In the genomic region with DNA sequence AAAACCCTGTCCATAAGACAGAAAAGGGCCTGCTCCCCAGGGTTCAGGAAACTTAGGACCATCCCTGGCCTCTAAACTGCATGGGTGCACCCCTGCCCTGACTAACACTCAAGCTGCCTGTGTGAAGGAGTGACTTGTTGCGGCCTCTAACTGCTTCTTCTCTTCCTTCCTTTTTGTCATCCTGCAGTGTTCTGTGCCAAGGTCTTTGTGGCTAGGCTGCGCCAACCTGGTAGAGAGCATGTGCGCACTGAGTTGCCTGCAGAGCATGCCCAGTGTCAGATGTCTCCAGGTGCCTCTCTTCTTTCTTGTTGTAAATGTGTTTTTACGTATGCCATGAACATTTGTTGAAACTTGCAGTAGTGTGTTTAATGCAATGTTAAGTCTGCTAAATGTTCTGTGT, we compare ENCODE assay signal across 10 mouse cellular contexts. TPM values are rescaled to one million over a fixed set of nuclear protein-coding genes. Genes with fewer than 3 reads are reported as not detected.
A peak's percentile ranks its signal among the peaks of the same experiment; 100 is the strongest.
DNase-seq lines count a peak whose midpoint lies in the region; ATAC-seq and TF ChIP-seq lines count a peak whose summit lies in the region.
"Had no signal": no experiment of that assay in that cellular context is flagged by ENCODE, and none has a peak within 500 bp of the region (broad histone marks: within the 10 kb centered on the region; RNA-seq: fewer than 3 reads in every experiment).

No protein-coding gene starts in this region.

- peak overlapping the region; percentile 1; the same call in 1 of the 2 replicates for H3K27ac ChIP-seq in limb, embryonic 12.5 days
- H3K27ac ChIP-seq in limb, embryonic 10.5 days = no peak overlapping the region
- peak overlapping the region; percentile 78 for H3K27ac ChIP-seq in thymus, adult 2 months (ENCODE audit: control insufficient read depth, insufficient read depth, low read length)
- H3K27ac ChIP-seq: kidney, embryonic 15.5 days; neural tube, embryonic 12.5 days had no signal

- peaks cover 26% of the 10 kb centered on the region for H3K4me1 ChIP-seq in limb, embryonic 12.5 days (replicated peaks)
- peaks cover 7% of the 10 kb centered on the region; the same call in 1 of the 2 replicates for H3K4me1 ChIP-seq in limb, embryonic 10.5 days
- peaks cover 16% of the 10 kb centered on the region for H3K4me1 ChIP-seq in thymus, adult 2 months (replicated peaks; ENCODE audit: control insufficient read depth, insufficient read depth, low read length)
- peaks cover 28% of the 10 kb centered on the region for H3K4me1 ChIP-seq in lung, adult 2 months (ENCODE audit: control insufficient read depth, insufficient read depth, low read length)

- ATAC-seq in limb, embryonic 12.5 days (ENCODE audit: insufficient number of reproducible peaks, insufficient read depth, low FRiP score, low TSS enrichment, low read depth) = no peak

- H3K4me2 ChIP-seq in limb, embryonic 12.5 days = no peak overlapping the region
- H3K4me2 ChIP-seq: kidney, embryonic 15.5 days; neural tube, embryonic 12.5 days had no signal

- TF ChIP-seq CTCF in thymus, adult 2 months (IDR thresholded peaks at IDR 0.05; ENCODE audit: borderline replicate concordance, control insufficient read depth, extremely low read depth, insufficient read depth, low read length, poor library complexity) = no peak
- TF ChIP-seq CTCF in lung, adult 2 months (IDR thresholded peaks at IDR 0.05; ENCODE audit: insufficient read depth, low read length) = no peak

- no peaks in the 10 kb centered on the region for H3K36me3 ChIP-seq in limb, embryonic 12.5 days
- no peaks in the 10 kb centered on the region for H3K36me3 ChIP-seq in limb, embryonic 10.5 days
- no peaks in the 10 kb centered on the region for H3K36me3 ChIP-seq in thymus, adult 2 months (ENCODE audit: control insufficient read depth, insufficient read depth, low read length)
- H3K36me3 ChIP-seq: kidney, embryonic 15.5 days; neural tube, embryonic 12.5 days had no signal

- no peaks in the 10 kb centered on the region for H3K27me3 ChIP-seq in limb, embryonic 12.5 days
- no peaks in the 10 kb centered on the region for H3K27me3 ChIP-seq in limb, embryonic 10.5 days (ENCODE audit: low read depth, poor library complexity, severe bottlenecking)
- no peaks in the 10 kb centered on the region for H3K27me3 ChIP-seq in thymus, adult 2 months (ENCODE audit: control insufficient read depth, insufficient read depth, low read length)
- H3K27me3 ChIP-seq: kidney, embryonic 15.5 days; neural tube, embryonic 12.5 days had no signal

- 88% methylated on average over 4 of the region's 4 CpGs for WGBS in limb, embryonic 12.5 days
- 85% methylated on average over 4 of the region's 4 CpGs for WGBS in limb, embryonic 10.5 days
- 6% methylated on average over 4 of the region's 4 CpGs for WGBS in thymus, adult 2 months
- 45% methylated on average over 4 of the region's 4 CpGs for WGBS in lung, adult 2 months

- H3K9me3 ChIP-seq in limb, embryonic 12.5 days = no peaks in the 10 kb centered on the region
- H3K9me3 ChIP-seq in limb, embryonic 10.5 days (replicated peaks) = no peaks in the 10 kb centered on the region
- H3K9me3 ChIP-seq: kidney, embryonic 15.5 days; neural tube, embryonic 12.5 days had no signal

- no peak overlapping the region for H3K4me3 ChIP-seq in limb, embryonic 12.5 days (replicated peaks)
- no peak overlapping the region for H3K4me3 ChIP-seq in limb, embryonic 10.5 days
- no peak overlapping the region for H3K4me3 ChIP-seq in thymus, adult 2 months (ENCODE audit: control insufficient read depth, insufficient read depth, low read length)
- H3K4me3 ChIP-seq in lung, adult 2 months (replicated peaks; ENCODE audit: extremely low read depth, low read depth, low read length) = no peak overlapping the region
- H3K4me3 ChIP-seq: kidney, embryonic 15.5 days; neural tube, embryonic 12.5 days had no signal

- TF ChIP-seq POLR2A in thymus, adult 2 months (IDR thresholded peaks at IDR 0.05; ENCODE audit: control insufficient read depth, extremely low read depth, insufficient read depth, low read length, poor library complexity) = no peak
- no peak for TF ChIP-seq POLR2A in lung, adult 2 months (IDR thresholded peaks at IDR 0.05; ENCODE audit: borderline replicate concordance, extremely low read depth, low read depth, low read length)

- no peak overlapping the region for H3K9ac ChIP-seq in limb, embryonic 12.5 days (replicated peaks)
- H3K9ac ChIP-seq: kidney, embryonic 15.5 days; neural tube, embryonic 12.5 days had no signal

- no peak for DNase-seq in limb, embryonic 10.5 days (ENCODE audit: low spot score)
- peak; percentile 63 for DNase-seq in adrenal gland, postnatal 10 days
- DNase-seq in cerebellum, adult 8-10 months = peak; percentile 62
- peak; percentile 52 for DNase-seq in thymus, adult 2 months
- DNase-seq in urinary bladder, postnatal 14 days (ENCODE audit: low spot score) = no peak
- no peak for DNase-seq in lung, adult 2 months
- DNase-seq in natural killer cell, adult 2 months (ENCODE audit: low spot score in 2 of 2) = no peak

RNA-seq across cellular contexts. Expression of a gene that starts 37.5 kb away (rescaled TPM):
- 91.0 and 97.5 TPM in 2 replicates for polyA plus RNA-seq in limb, embryonic 12.5 days (2016; fragmentation: Nextera tagmentation; extraction: Ambion mirVana)
- 77.6 and 96.4 TPM in 2 replicates for polyA plus RNA-seq in limb, embryonic 10.5 days (2016; fragmentation: Nextera tagmentation; extraction: Ambion mirVana)
- total RNA-seq in adrenal gland, postnatal 10 days (2021) = 10 to 100 TPM; 68.0 to 72.9 TPM
- 55.6 and 61.7 TPM in 2 replicates for polyA plus RNA-seq in thymus, adult 2 months (2012; rRNA removed)
- polyA plus RNA-seq in lung, adult 2 months (2012; rRNA removed) = 34.3 and 49.2 TPM in 2 replicates

Comparison
In these comparisons a context has a peak if more than half of its experiments do, and no peak if none do; other contexts are left out.
1. DNase-seq: peak in adrenal gland, postnatal 10 days (single experiment), cerebellum, adult 8-10 months (single experiment) and thymus, adult 2 months (single experiment); none in limb, embryonic 10.5 days (single experiment), urinary bladder, postnatal 14 days (single experiment), lung, adult 2 months (single experiment) and natural killer cell, adult 2 months (0 of 2).